Mouse (Mus musculus): ENCODE results near the gene Bub1b.

GRCm38 (mm10) chr2:118642942-118643341 is 44.9 kb downstream of the Bub1b start:
- TF ChIP-seq CTCF (IDR thresholded peaks at IDR 0.05) = no peak
- no peak for TF ChIP-seq EP300 (IDR thresholded peaks at IDR 0.05)

Measured in lung, postnatal 0 days (tissue).